Mouse (Mus musculus) megakaryocyte, embryonic 14.5 days (primary cell): Measurements from ENCODE around the gene Pgpep1.

ENCODE experiments used
- FLI1 ChIP-seq: IDR thresholded peaks from 2 replicates; pipeline ENCODE4 v1.6.1; 2012; ENCODE audit warnings: low read length, inconsistent platforms, mixed read lengths
- GATA1 ChIP-seq: IDR thresholded peaks from 3 replicates; pipeline ENCODE4 v1.6.1; 2012; ENCODE audit warnings: mixed read lengths, low read length, inconsistent platforms, borderline replicate concordance

DNA sequence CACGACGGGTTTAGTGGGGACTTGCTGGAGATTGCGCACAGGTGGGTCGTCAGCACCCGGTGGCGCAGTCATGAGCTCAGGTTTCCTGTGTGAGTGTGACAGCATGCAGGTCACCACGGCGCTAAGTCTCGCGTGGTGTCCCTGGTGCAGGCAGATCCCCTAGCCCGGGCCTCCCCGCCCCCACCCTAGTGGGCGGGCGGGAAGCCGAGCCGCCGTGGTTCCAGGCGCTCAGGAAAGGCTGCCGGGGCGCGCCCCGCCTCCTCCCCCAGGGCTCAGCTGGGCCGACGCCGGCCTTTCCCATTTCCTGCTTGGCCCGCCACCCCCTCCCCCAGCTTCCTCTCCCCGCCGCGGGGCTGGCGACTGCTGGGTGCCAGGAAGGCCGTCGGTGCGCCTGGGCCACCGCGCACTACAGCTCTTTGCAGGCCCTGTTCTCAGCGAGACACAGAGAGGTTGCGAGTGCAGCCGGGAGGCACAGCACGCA, 50.8 kb downstream of the Pgpep1 start:
- TF ChIP-seq GATA1 (no peak), FLI1 (no peak)
